Mouse (Mus musculus) liver, embryonic 12.5 days (tissue): ENCODE measurements around the gene Prl2c3. TPM values are rescaled to one million over a fixed set of nuclear protein-coding genes. Genes with fewer than 3 reads are reported as not detected.
"Not testable (repeated sequence)": the region's sequence is repeated elsewhere in the genome, so short reads cannot be mapped to it uniquely, and the experiment has no call there.

Source experiments
- ATAC-seq: fragments of 200-750 bp; cut with Nextera tagmentation; 2 replicates; pipeline ENCODE4 v1.8.0; 2017; ENCODE audit warnings: moderate number of reproducible peaks, mild to moderate bottlenecking, moderate library complexity
- H3K27ac ChIP-seq: fragments of 300-500 bp; sonication (generic); 2 replicates; pipeline ENCODE4 v1.5.1; 2016; ENCODE audit warnings: mild to moderate bottlenecking
- H3K27me3 ChIP-seq: fragments of 300-500 bp; sonication (generic); replicated peaks from 2 replicates; pipeline ENCODE4 v1.6.1; 2016; ENCODE audit warnings: mild to moderate bottlenecking, moderate library complexity
- H3K36me3 ChIP-seq: fragments of 300-500 bp; sonication (generic); 2 replicates; pipeline ENCODE4 v1.6.1; 2016; ENCODE audit warnings: mild to moderate bottlenecking, moderate library complexity
- H3K4me1 ChIP-seq: fragments of 300-500 bp; sonication (generic); 2 replicates; pipeline ENCODE4 v1.6.1; 2016
- H3K4me2 ChIP-seq: fragments of 300-500 bp; sonication (generic); 2 replicates; pipeline ENCODE4 v1.6.1; 2016; ENCODE audit warnings: mild to moderate bottlenecking, moderate library complexity
- H3K4me3 ChIP-seq: fragments of 300-500 bp; sonication (generic); 2 replicates; pipeline ENCODE4 v1.5.1; 2016; ENCODE audit warnings: mild to moderate bottlenecking, moderate library complexity
- H3K9ac ChIP-seq: fragments of 300-500 bp; sonication (generic); 2 replicates; pipeline ENCODE4 v1.6.1; 2016; ENCODE audit warnings: mild to moderate bottlenecking, moderate library complexity
- H3K9me3 ChIP-seq: fragments of 300-500 bp; sonication (generic); replicated peaks from 2 replicates; pipeline ENCODE4 v1.6.1; 2016; ENCODE audit warnings: mild to moderate bottlenecking, moderate library complexity
- WGBS: fragments of 180-500 bp; shearing (Covaris S2); methylation state at CpG from one replicate; pipeline ENCODE4 v1.1.7; 2016; ENCODE audit not compliant: insufficient replicate concordance; 5-methylcytosine and 5-hydroxymethylcytosine counted together
- polyA plus RNA-seq: library from polyadenylated mRNA; unstranded; fragments of >200 nt; fragmentation: Nextera tagmentation; extraction: Ambion mirVana; gene quantifications from 2 replicates; pipeline ENCODE4 v1.2.1, GENCODE M21; 2016

The Prl2c3 gene
- not detected in 2 replicates for polyA plus RNA-seq

DNA sequence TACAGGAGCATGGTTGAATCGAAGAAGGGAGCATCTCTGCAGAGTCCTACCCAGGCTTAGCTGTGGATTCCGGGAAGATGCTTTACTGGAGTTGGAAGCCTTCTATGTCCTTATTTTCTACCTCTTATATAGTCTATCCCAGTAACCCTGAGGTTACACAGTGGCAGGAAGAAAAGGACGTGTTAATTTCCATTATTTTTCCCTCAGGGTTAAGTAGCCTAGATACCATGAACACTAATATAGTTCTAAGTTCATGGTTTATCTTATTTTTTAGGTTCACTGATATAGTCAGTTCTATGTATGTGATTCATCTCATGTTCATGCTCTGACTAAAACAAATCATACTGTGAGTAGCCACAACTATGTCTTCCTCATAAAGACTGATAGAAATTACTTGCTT, at the start of gene Prl2c3:
Gene Prl2c3, minus strand, starts transcription at position 101 of the 400 bp plus-strand sequence.
- H3K4me2 ChIP-seq, H3K36me3 ChIP-seq, H3K9ac ChIP-seq, H3K27me3 ChIP-seq, H3K4me3 ChIP-seq, H3K4me1 ChIP-seq, H3K27ac ChIP-seq, ATAC-seq: not testable (repeated sequence)
- 36% methylated on average over 3 of the region's 3 CpGs for WGBS
- peaks cover 12% of the 10 kb centered on the region; the same call in 1 of the 2 replicates for H3K9me3 ChIP-seq

DNA sequence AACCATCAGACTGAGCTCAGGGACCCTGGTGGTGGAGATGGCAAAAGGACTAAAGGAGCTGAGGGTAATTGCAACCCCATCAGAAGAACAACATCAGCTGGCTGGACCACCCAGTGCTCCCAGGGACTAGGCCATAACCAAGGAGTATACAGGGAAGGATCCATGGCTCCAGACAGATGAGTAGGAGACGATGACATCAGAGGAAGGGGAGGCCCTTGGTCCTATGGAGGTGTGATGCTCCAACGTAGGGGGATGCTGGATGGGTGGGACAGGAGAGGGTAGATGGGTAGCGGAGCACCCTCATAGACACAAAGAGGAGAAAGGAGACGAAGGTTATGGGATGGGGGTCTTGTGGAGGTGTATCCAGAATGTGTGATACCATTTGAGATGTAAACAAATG, 48.4 kb upstream of the Prl2c3 start:
- H3K4me1 ChIP-seq, H3K36me3 ChIP-seq, H3K9ac ChIP-seq, H3K27ac ChIP-seq, H3K4me3 ChIP-seq, H3K4me2 ChIP-seq, H3K27me3 ChIP-seq: not testable (repeated sequence)
- peak; percentile 47; the same call in 1 of the 2 replicates for ATAC-seq
- WGBS, result 52% methylated on average over 4 of the region's 4 CpGs
- H3K9me3 ChIP-seq, result peaks cover 20% of the 10 kb centered on the region

- not testable (repeated sequence) for H3K4me1 ChIP-seq, H3K9ac ChIP-seq, H3K27ac ChIP-seq, H3K4me2 ChIP-seq, ATAC-seq, H3K36me3 ChIP-seq, H3K4me3 ChIP-seq, H3K27me3 ChIP-seq
- 64% methylated on average over 1 of the region's 1 CpGs for WGBS
- H3K9me3 ChIP-seq, result peaks cover 26% of the 10 kb centered on the region
Measured at GRCm38 (mm10) chr13:12844701-12845100, 44.8 kb upstream of the Prl2c3 start.

GRCm38 (mm10) chr13:12837546-12837945, 37.7 kb upstream of the Prl2c3 start:
- peaks cover 34% of the 10 kb centered on the region for H3K9me3 ChIP-seq
- H3K27me3 ChIP-seq, H3K9ac ChIP-seq, H3K4me1 ChIP-seq, ATAC-seq, H3K27ac ChIP-seq, H3K36me3 ChIP-seq, H3K4me2 ChIP-seq, H3K4me3 ChIP-seq: not testable (repeated sequence)
- 47% methylated on average over 2 of the region's 2 CpGs for WGBS

GRCm38 (mm10) chr13:12831769-12832168, 31.9 kb upstream of the Prl2c3 start:
- H3K36me3 ChIP-seq, result no peaks in the 10 kb centered on the region
- no peak overlapping the region for H3K4me3 ChIP-seq
- H3K9me3 ChIP-seq, result peaks cover 49% of the 10 kb centered on the region
- no peaks in the 10 kb centered on the region for H3K4me1 ChIP-seq
- H3K9ac ChIP-seq, result no peak overlapping the region
- 48% methylated on average over 2 of the region's 2 CpGs for WGBS
- H3K27me3 ChIP-seq, result no peaks in the 10 kb centered on the region
- no peak for ATAC-seq
- no peak overlapping the region for H3K4me2 ChIP-seq
- H3K27ac ChIP-seq, result no peak overlapping the region

GRCm38 (mm10) chr13:12829031-12829430, 29.2 kb upstream of the Prl2c3 start:
- H3K27ac ChIP-seq, result no peak overlapping the region
- H3K9me3 ChIP-seq, result peaks cover 52% of the 10 kb centered on the region
- ATAC-seq, result no peak
- no peak overlapping the region for H3K9ac ChIP-seq
- H3K36me3 ChIP-seq, result no peaks in the 10 kb centered on the region
- no peak overlapping the region for H3K4me3 ChIP-seq
- H3K4me1 ChIP-seq, result no peaks in the 10 kb centered on the region
- 67% methylated on average over 5 of the region's 5 CpGs for WGBS
- no peaks in the 10 kb centered on the region for H3K27me3 ChIP-seq
- no peak overlapping the region for H3K4me2 ChIP-seq

- not testable (repeated sequence) for H3K4me1 ChIP-seq, H3K4me3 ChIP-seq, H3K4me2 ChIP-seq, H3K27me3 ChIP-seq, H3K27ac ChIP-seq, H3K9ac ChIP-seq, H3K36me3 ChIP-seq
- peaks cover 31% of the 10 kb centered on the region for H3K9me3 ChIP-seq
- WGBS, result 45% methylated on average over 4 of the region's 4 CpGs
- peak; percentile 61 for ATAC-seq
Measured at GRCm38 (mm10) chr13:12824500-12825176, 24.8 kb upstream of the Prl2c3 start.

GRCm38 (mm10) chr13:12813734-12814424, 14.0 kb upstream of the Prl2c3 start:
- not testable (repeated sequence) for H3K27me3 ChIP-seq, H3K36me3 ChIP-seq, H3K4me1 ChIP-seq, H3K27ac ChIP-seq, H3K9ac ChIP-seq, ATAC-seq, H3K4me2 ChIP-seq, H3K9me3 ChIP-seq, H3K4me3 ChIP-seq
- WGBS, result 58% methylated on average over 5 of the region's 5 CpGs

GRCm38 (mm10) chr13:12809591-12809990, 9.7 kb upstream of the Prl2c3 start:
- Histone ChIP-seq H3K36me3 (no peaks in the 10 kb centered on the region), H3K4me3 (no peak overlapping the region), H3K4me1 (no peaks in the 10 kb centered on the region), H3K9ac (no peak overlapping the region), H3K27ac (no peak overlapping the region), H3K9me3 (peaks cover 11% of the 10 kb centered on the region; the same call in 1 of the 2 replicates), H3K4me2 (no peak overlapping the region), H3K27me3 (no peaks in the 10 kb centered on the region)
- WGBS, result 34% methylated on average over 2 of the region's 2 CpGs
- ATAC-seq, result no peak

DNA sequence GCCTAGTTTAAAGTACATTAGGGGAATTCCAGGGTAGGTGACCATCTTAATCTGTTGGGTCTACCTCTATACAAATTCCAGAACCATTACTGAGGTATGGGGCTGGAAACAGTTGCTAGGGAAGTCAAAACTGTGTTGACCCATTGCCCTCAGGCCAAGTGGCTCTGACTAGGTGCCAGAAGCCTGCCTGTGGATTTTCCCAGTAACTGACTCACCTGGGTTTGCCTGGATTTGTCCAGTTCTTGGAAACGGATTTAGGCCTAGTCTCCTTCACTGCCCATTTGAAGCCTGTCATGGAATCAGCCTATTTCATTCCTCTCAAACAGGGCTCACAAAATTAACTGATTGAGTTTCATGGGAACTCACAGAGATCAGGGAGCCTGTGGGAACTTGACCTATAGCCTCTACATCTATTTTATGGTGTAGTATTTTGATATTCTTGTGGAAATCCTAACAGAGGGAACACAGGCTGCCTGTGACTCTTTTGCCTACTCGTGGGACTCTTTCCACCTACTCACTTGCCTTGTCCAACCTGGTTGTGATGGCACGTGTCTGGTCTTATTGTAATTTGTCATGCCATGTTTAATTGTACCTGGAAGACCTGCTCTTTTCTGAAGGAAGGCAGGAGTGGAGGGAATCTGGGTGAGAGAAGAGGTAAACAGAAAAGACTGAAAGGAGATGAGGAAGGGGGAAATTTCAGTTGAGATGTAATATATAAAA, 9.1 kb upstream of the Prl2c3 start:
- not testable (repeated sequence) for H3K9ac ChIP-seq, H3K4me3 ChIP-seq, ATAC-seq, H3K4me1 ChIP-seq, H3K4me2 ChIP-seq, H3K27me3 ChIP-seq, H3K36me3 ChIP-seq, H3K27ac ChIP-seq
- 46% methylated on average over 3 of the region's 3 CpGs for WGBS
- H3K9me3 ChIP-seq, result peaks cover 11% of the 10 kb centered on the region; the same call in 1 of the 2 replicates

DNA sequence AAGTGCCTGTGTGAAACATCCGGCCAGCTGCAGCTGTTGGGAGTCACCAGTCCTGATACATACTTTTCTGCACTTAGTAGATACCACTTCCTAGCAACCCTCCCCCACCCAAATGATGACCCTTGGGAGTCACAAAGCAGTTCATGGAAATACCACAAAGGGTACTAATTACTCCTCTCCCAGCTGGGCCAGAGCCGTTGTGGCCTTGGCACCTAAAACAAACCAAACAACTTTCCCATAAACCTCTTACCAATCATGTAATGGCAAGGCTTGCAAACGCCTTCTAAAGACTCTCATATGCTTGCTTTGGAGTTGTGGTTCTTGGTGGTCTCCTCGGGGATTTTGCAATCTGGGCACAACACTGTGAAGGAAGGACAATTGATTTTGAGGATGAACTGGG, 6.6 kb upstream of the Prl2c3 start:
- not testable (repeated sequence) for H3K4me2 ChIP-seq, H3K27ac ChIP-seq, H3K9ac ChIP-seq, H3K4me1 ChIP-seq, H3K36me3 ChIP-seq, ATAC-seq, H3K4me3 ChIP-seq, H3K27me3 ChIP-seq
- H3K9me3 ChIP-seq, result peaks cover 14% of the 10 kb centered on the region; the same call in 1 of the 2 replicates
- WGBS, result 37% methylated on average over 4 of the region's 4 CpGs

DNA sequence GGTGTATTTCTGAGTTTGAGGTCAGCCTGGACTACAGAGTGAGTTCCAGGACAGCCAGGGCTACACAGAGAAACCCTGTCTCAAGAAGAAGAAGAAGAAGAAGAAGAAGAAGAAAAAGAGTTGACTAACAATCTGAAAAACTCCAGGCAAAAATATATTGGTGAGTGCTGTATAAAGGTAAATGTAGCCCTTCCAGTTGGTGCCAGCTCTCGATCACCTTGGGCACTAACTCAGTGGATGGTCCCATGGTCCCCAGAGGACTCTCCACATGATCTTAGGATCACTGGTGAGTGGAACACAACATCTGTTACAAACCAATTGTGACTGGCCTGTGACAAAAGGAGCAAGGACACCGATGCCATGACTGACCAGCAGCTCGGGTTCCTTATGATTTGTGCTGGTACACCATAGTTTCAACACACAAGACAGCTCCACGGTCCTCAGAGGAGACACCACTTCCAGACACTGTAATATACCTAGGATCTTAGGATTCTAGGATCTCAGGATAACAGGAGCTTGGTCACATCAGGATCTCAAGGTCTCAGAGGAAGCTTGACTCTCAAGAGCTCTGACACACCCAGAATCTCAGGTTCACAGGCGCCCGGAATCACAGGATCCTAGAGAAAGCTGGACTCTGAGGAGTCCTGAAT, 30.3 kb downstream of the Prl2c3 start:
- H3K27ac ChIP-seq, H3K9ac ChIP-seq, H3K36me3 ChIP-seq, H3K4me2 ChIP-seq, H3K4me1 ChIP-seq, ATAC-seq, H3K27me3 ChIP-seq, H3K9me3 ChIP-seq, H3K4me3 ChIP-seq: not testable (repeated sequence)
- 63% methylated on average over 6 of the region's 6 CpGs for WGBS
